Mouse (Mus musculus) thymus, postnatal 14 days (tissue): Measurements from ENCODE around the gene Med15.

Experiments
- DNase-seq: peaks from one replicate; pipeline ENCODE4 v3.0.0; 2021

The Med15 gene

GRCm38 (mm10) chr16:17647566-17648340 is 84.9 kb downstream of the Med15 start:
- DNase-seq, result no peak

- no peak for DNase-seq
Measured at GRCm38 (mm10) chr16:17647156-17647555, 85.5 kb downstream of the Med15 start.

GRCm38 (mm10) chr16:17646310-17647114 is 86.2 kb downstream of the Med15 start, which contains the start of gene Ccdc74a:
Gene Ccdc74a, plus strand, starts transcription at chr16:17646470.
- peak; percentile 80 for DNase-seq

GRCm38 (mm10) chr16:17643437-17643990 is 89.2 kb downstream of the Med15 start:
- no peak for DNase-seq

GRCm38 (mm10) chr16:17642311-17642710 is 90.4 kb downstream of the Med15 start:
- no peak for DNase-seq

GRCm38 (mm10) chr16:17641301-17641700 is 91.4 kb downstream of the Med15 start:
- DNase-seq, result no peak

- no peak for DNase-seq
Measured at GRCm38 (mm10) chr16:17640706-17641105, 92.0 kb downstream of the Med15 start.

GRCm38 (mm10) chr16:17639951-17640350 is 92.7 kb downstream of the Med15 start:
- DNase-seq, result no peak

GRCm38 (mm10) chr16:17639081-17639480 is 93.6 kb downstream of the Med15 start:
- DNase-seq, result no peak

GRCm38 (mm10) chr16:17638036-17638628 is 94.6 kb downstream of the Med15 start:
- no peak for DNase-seq

- no peak for DNase-seq
Measured at GRCm38 (mm10) chr16:17637610-17638009, 95.1 kb downstream of the Med15 start.

GRCm38 (mm10) chr16:17636904-17637303 is 95.8 kb downstream of the Med15 start:
- DNase-seq, result no peak

GRCm38 (mm10) chr16:17633481-17634181 is 99.1 kb downstream of the Med15 start:
- no peak for DNase-seq

- no peak for DNase-seq
Measured at GRCm38 (mm10) chr16:17632580-17632979, 100.1 kb downstream of the Med15 start.

- DNase-seq, result no peak
Measured at GRCm38 (mm10) chr16:17626269-17626555, 106.5 kb downstream of the Med15 start.

- DNase-seq, result no peak
Measured at GRCm38 (mm10) chr16:17625488-17626268, 107.0 kb downstream of the Med15 start.

GRCm38 (mm10) chr16:17621936-17622335 is 110.8 kb downstream of the Med15 start:
- no peak for DNase-seq

- peak; percentile 93 for DNase-seq
Measured at GRCm38 (mm10) chr16:17619198-17620105, 113.2 kb downstream of the Med15 start, which contains the start of gene Smpd4. Gene Smpd4, plus strand, starts transcription at chr16:17619354.

- DNase-seq, result peak; percentile 64
Measured at GRCm38 (mm10) chr16:17617922-17618565, 114.6 kb downstream of the Med15 start.

GRCm38 (mm10) chr16:17616212-17616611 is 116.5 kb downstream of the Med15 start:
- no peak for DNase-seq
